Mouse (Mus musculus) midbrain, embryonic 10.5 days (tissue): Measurements from ENCODE around the gene Lcor. TPM values are rescaled to one million over a fixed set of nuclear protein-coding genes. Genes with fewer than 3 reads are reported as not detected.

Experiments used
- DNase-seq: peaks from one replicate; pipeline ENCODE4 v3.0.0-alpha.2; 2017; ENCODE audit warnings: low spot score
- H3K27ac ChIP-seq: fragments of 300-500 bp; sonication (generic); replicated peaks from 2 replicates; pipeline ENCODE4 v1.5.1; 2016; ENCODE audit warnings: mild to moderate bottlenecking
- H3K27me3 ChIP-seq: fragments of 300-500 bp; sonication (generic); 2 replicates; pipeline ENCODE4 v1.6.1; 2016; ENCODE audit warnings: low read depth, mild to moderate bottlenecking; ENCODE audit not compliant: poor library complexity, severe bottlenecking
- H3K36me3 ChIP-seq: fragments of 300-500 bp; sonication (generic); 2 replicates; pipeline ENCODE4 v1.6.1; 2016; ENCODE audit warnings: mild to moderate bottlenecking, moderate library complexity
- H3K4me1 ChIP-seq: fragments of 300-500 bp; sonication (generic); 2 replicates; pipeline ENCODE4 v1.6.1; 2016
- H3K4me3 ChIP-seq: fragments of 300-500 bp; sonication (generic); 2 replicates; pipeline ENCODE4 v1.5.1; 2016; ENCODE audit warnings: mild to moderate bottlenecking, moderate library complexity
- H3K9me3 ChIP-seq: fragments of 300-500 bp; sonication (generic); replicated peaks from 2 replicates; pipeline ENCODE4 v1.6.1; 2016; ENCODE audit warnings: mild to moderate bottlenecking
- WGBS: fragments of 180-500 bp; shearing (Covaris S2); methylation state at CpG from one replicate; pipeline ENCODE4 v1.1.7; 2016; 5-methylcytosine and 5-hydroxymethylcytosine counted together
- polyA plus RNA-seq: library from polyadenylated mRNA; unstranded; fragments of >200 nt; fragmentation: Nextera tagmentation; extraction: Ambion mirVana; gene quantifications from 2 replicates; pipeline ENCODE4 v1.2.1, GENCODE M21; 2016

Gene Lcor
- polyA plus RNA-seq, 1 experiment from 2014 or later: 13.9 TPM

- WGBS: 95% methylated on average over 3 of the region's 3 CpGs
- no peak for DNase-seq
- H3K27me3 ChIP-seq: no peaks in the 10 kb centered on the region
- H3K4me1 ChIP-seq: no peaks in the 10 kb centered on the region
- H3K27ac ChIP-seq: no peak overlapping the region
- H3K9me3 ChIP-seq: no peaks in the 10 kb centered on the region
- H3K36me3 ChIP-seq: no peaks in the 10 kb centered on the region
- no peak overlapping the region for H3K4me3 ChIP-seq
These were observed 46.7 kb downstream of the Lcor start for GRCm38 (mm10) chr19:41529169-41529568.

GRCm38 (mm10) chr19:41534021-41534420 is 51.6 kb downstream of the Lcor start:
- H3K4me1 ChIP-seq: no peaks in the 10 kb centered on the region
- H3K27me3 ChIP-seq: no peaks in the 10 kb centered on the region
- peaks cover 17% of the 10 kb centered on the region for H3K36me3 ChIP-seq
- no peak overlapping the region for H3K4me3 ChIP-seq
- no peak for DNase-seq
- WGBS: 92% methylated on average over 3 of the region's 3 CpGs
- H3K27ac ChIP-seq: no peak overlapping the region
- H3K9me3 ChIP-seq: no peaks in the 10 kb centered on the region

- Histone ChIP-seq H3K36me3 (peaks cover 55% of the 10 kb centered on the region), H3K4me3 (no peak overlapping the region), H3K27me3 (no peaks in the 10 kb centered on the region), H3K27ac (no peak overlapping the region), H3K9me3 (no peaks in the 10 kb centered on the region), H3K4me1 (no peaks in the 10 kb centered on the region)
- no peak for DNase-seq
- 86% methylated on average over 4 of the region's 4 CpGs for WGBS
These were observed 74.5 kb downstream of the Lcor start for GRCm38 (mm10) chr19:41556981-41557380.

GRCm38 (mm10) chr19:41557491-41557890 is 75.1 kb downstream of the Lcor start:
- H3K4me3 ChIP-seq: no peak overlapping the region
- no peaks in the 10 kb centered on the region for H3K4me1 ChIP-seq
- no peak overlapping the region for H3K27ac ChIP-seq
- no peak for DNase-seq
- no peaks in the 10 kb centered on the region for H3K9me3 ChIP-seq
- 92% methylated on average over 4 of the region's 4 CpGs for WGBS
- no peaks in the 10 kb centered on the region for H3K27me3 ChIP-seq
- H3K36me3 ChIP-seq: peaks cover 52% of the 10 kb centered on the region

- DNase-seq: no peak
- Histone ChIP-seq H3K4me1 (no peaks in the 10 kb centered on the region), H3K27me3 (no peaks in the 10 kb centered on the region), H3K27ac (no peak overlapping the region), H3K4me3 (no peak overlapping the region), H3K36me3 (peaks cover 39% of the 10 kb centered on the region), H3K9me3 (no peaks in the 10 kb centered on the region)
- WGBS: 94% methylated on average over 9 of the region's 9 CpGs
These were observed 76.6 kb downstream of the Lcor start for GRCm38 (mm10) chr19:41558891-41559486.

- no peaks in the 10 kb centered on the region for H3K9me3 ChIP-seq
- peaks cover 34% of the 10 kb centered on the region for H3K36me3 ChIP-seq
- 93% methylated on average over 3 of the region's 3 CpGs for WGBS
- H3K27me3 ChIP-seq: no peaks in the 10 kb centered on the region
- H3K4me3 ChIP-seq: no peak overlapping the region
- no peak overlapping the region for H3K27ac ChIP-seq
- no peaks in the 10 kb centered on the region for H3K4me1 ChIP-seq
- DNase-seq: no peak
These were observed 78.4 kb downstream of the Lcor start for GRCm38 (mm10) chr19:41560856-41561255.

- H3K27me3 ChIP-seq: no peaks in the 10 kb centered on the region
- 78% methylated on average over 2 of the region's 2 CpGs for WGBS
These were observed 86.4 kb downstream of the Lcor start for GRCm38 (mm10) chr19:41568791-41569190.

GRCm38 (mm10) chr19:41573700-41574099 is 91.3 kb downstream of the Lcor start:
- no peaks in the 10 kb centered on the region for H3K36me3 ChIP-seq
- no peak overlapping the region for H3K27ac ChIP-seq
- peaks cover 14% of the 10 kb centered on the region for H3K4me1 ChIP-seq
- H3K4me3 ChIP-seq: no peak overlapping the region
- WGBS: 94% methylated on average over 2 of the region's 2 CpGs
- DNase-seq: no peak
- H3K27me3 ChIP-seq: no peaks in the 10 kb centered on the region
- H3K9me3 ChIP-seq: no peaks in the 10 kb centered on the region

More at GRCm38 (mm10) chr19:41568791-41569190, 86.4 kb downstream of the Lcor start:
- Histone ChIP-seq H3K4me1 (peaks cover 14% of the 10 kb centered on the region), H3K27ac (no peak overlapping the region), H3K9me3 (no peaks in the 10 kb centered on the region), H3K4me3 (no peak overlapping the region), H3K36me3 (no peaks in the 10 kb centered on the region)
- DNase-seq: no peak

- peaks cover 13% of the 10 kb centered on the region for H3K36me3 ChIP-seq
- no peak overlapping the region for H3K4me3 ChIP-seq
- peaks cover 6% of the 10 kb centered on the region; the same call in 1 of the 2 replicates for H3K4me1 ChIP-seq
- H3K9me3 ChIP-seq: no peaks in the 10 kb centered on the region
- H3K27me3 ChIP-seq: no peaks in the 10 kb centered on the region
- DNase-seq: no peak
- no peak overlapping the region for H3K27ac ChIP-seq
These were observed 95.1 kb downstream of the Lcor start for GRCm38 (mm10) chr19:41577576-41577975.

- DNase-seq: no peak
These were observed 97.0 kb downstream of the Lcor start for GRCm38 (mm10) chr19:41579311-41579920.

GRCm38 (mm10) chr19:41581706-41582420 is 99.4 kb downstream of the Lcor start, which contains the start of gene Gm340:
Gene Gm340, plus strand, starts transcription at chr19:41582370.
- no peak for DNase-seq
- Histone ChIP-seq H3K36me3 (peaks cover 52% of the 10 kb centered on the region), H3K9me3 (no peaks in the 10 kb centered on the region), H3K4me3 (no peak within 1 kb of the TSS), H3K27ac (no peak within 1 kb of the TSS), H3K4me1 (no peaks in the 10 kb centered on the region), H3K27me3 (no peaks in the 10 kb centered on the region)
- 96% methylated on average over 23 of the region's 23 CpGs for WGBS

More at GRCm38 (mm10) chr19:41579311-41579920, 97.0 kb downstream of the Lcor start:
- Histone ChIP-seq H3K27me3 (no peaks in the 10 kb centered on the region), H3K4me1 (no peaks in the 10 kb centered on the region), H3K27ac (no peak overlapping the region), H3K36me3 (peaks cover 32% of the 10 kb centered on the region), H3K9me3 (no peaks in the 10 kb centered on the region), H3K4me3 (no peak overlapping the region)
- 94% methylated on average over 4 of the region's 4 CpGs for WGBS

GRCm38 (mm10) chr19:41582918-41583514 is 100.6 kb downstream of the Lcor start:
- H3K9me3 ChIP-seq: no peaks in the 10 kb centered on the region
- H3K36me3 ChIP-seq: peaks cover 52% of the 10 kb centered on the region
- 97% methylated on average over 5 of the region's 5 CpGs for WGBS

More at GRCm38 (mm10) chr19:41582918-41583514, 100.6 kb downstream of the Lcor start:
- H3K4me1 ChIP-seq: peaks cover 5% of the 10 kb centered on the region; the same call in 1 of the 2 replicates
- no peak for DNase-seq
- no peak overlapping the region for H3K27ac ChIP-seq
- H3K27me3 ChIP-seq: no peaks in the 10 kb centered on the region
- no peak overlapping the region for H3K4me3 ChIP-seq
